Mouse (Mus musculus) heart, postnatal 0 days (tissue): ENCODE measurements around the gene Tmem235.

Source experiments
- CTCF ChIP-seq: IDR thresholded peaks from 2 replicates; pipeline ENCODE4 v1.5.1; 2016; ENCODE audit warnings: antibody characterized with exemption, control low read depth, low read depth
- EP300 ChIP-seq: IDR thresholded peaks from 2 replicates; pipeline ENCODE4 v1.6.1; 2016; ENCODE audit warnings: antibody characterized with exemption, low read depth

DNA sequence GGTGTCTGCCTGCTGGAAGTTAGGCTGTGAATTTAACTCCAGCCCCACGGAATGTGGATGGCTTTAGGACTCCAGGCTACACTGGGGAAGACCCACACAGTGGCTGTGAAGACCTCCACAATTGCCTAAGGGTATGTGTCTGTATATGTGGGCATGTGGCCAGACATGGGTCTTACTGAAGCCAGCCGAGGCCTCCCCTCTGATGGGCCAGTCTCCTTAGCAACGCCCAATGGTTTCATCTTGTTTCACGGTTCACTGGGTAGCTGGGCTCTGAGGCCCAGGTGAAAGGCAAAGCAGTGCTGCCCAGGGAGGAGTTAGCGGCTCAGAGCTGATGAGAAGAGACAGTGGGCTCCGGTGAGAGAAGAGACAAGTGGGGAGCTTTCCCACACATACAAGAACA lies 5.4 kb downstream of the Tmem235 start:
- TF ChIP-seq CTCF (no peak), EP300 (no peak)
